Mouse (Mus musculus): Measurements from ENCODE around the gene Tor1aip1.

DNA sequence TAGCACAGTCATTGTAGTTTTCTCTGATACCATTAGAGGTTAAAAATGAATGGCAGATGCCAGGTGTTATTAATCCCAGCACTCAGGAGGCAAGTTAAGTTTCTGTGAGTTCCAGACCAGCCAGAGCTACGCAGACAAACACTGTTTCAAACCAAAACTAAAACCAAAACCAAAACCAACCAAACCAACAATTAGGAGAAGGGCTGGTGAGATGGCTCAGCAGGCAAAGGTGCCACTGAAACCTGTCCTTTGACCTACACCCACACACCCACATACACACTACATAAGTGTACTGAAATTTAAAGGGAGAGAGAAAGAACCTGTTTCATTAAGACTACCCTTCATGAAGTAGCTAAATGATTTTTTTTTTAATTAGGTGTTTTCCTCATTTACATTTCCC, 27.3 kb downstream of the Tor1aip1 start:
- TF ChIP-seq POLR2A (IDR thresholded peaks at IDR 0.05; ENCODE audit: insufficient read depth, low read depth, low read length) (no peak), CTCF (IDR thresholded peaks at IDR 0.05; ENCODE audit: insufficient read depth, low read depth, low read length) (no peak)
